Mouse (Mus musculus) spleen, adult 18-20 months (tissue): ENCODE data around the gene Slc35d3.

Source experiments
- DNase-seq, 2 experiments: peaks; one replicate each; pipeline ENCODE4 v3.0.0; 2022; ENCODE audit warnings: mixed read lengths in 2 of 2

Slc35d3 gene

GRCm38 (mm10) chr10:19834222-19834621 is 17.0 kb downstream of the Slc35d3 start:
- no peak for DNase-seq

- DNase-seq = no peak
Observed at GRCm38 (mm10) chr10:19831072-19831849, 20.0 kb downstream of the Slc35d3 start.

- no peak for DNase-seq
Observed at GRCm38 (mm10) chr10:19820986-19821385, 30.3 kb downstream of the Slc35d3 start.

- no peak for DNase-seq
Observed at GRCm38 (mm10) chr10:19818723-19819355, 32.4 kb downstream of the Slc35d3 start.

GRCm38 (mm10) chr10:19815371-19815770 is 35.9 kb downstream of the Slc35d3 start:
- no peak for DNase-seq

- DNase-seq = peak in 1 of 2 experiments; percentile 6
Observed at GRCm38 (mm10) chr10:19811436-19812172, 39.7 kb downstream of the Slc35d3 start.

GRCm38 (mm10) chr10:19804763-19805162 is 46.5 kb downstream of the Slc35d3 start:
- no peak for DNase-seq

GRCm38 (mm10) chr10:19802958-19803357 is 48.3 kb downstream of the Slc35d3 start:
- DNase-seq = no peak
